Comparison of ENCODE assay signal across 10 mouse cellular contexts in genomic region chr19:21818021-21818725, GRCm38 (mm10). TPM values are rescaled to one million over a fixed set of nuclear protein-coding genes. Genes with fewer than 3 reads are reported as not detected.
DNase-seq lines count a peak whose midpoint lies in the region; ATAC-seq and TF ChIP-seq lines count a peak whose summit lies in the region.
"Had no signal": no experiment of that assay in that cellular context is flagged by ENCODE, and none has a peak within 500 bp of the region (broad histone marks: within the 10 kb centered on the region; RNA-seq: fewer than 3 reads in every experiment).

No protein-coding gene starts in this region.

- H3K9ac ChIP-seq in kidney, embryonic 15.5 days, result no peak overlapping the region
- no peak overlapping the region for H3K9ac ChIP-seq in hindbrain, postnatal 0 days (replicated peaks; ENCODE audit: low read length)

- no peak overlapping the region for H3K4me3 ChIP-seq in kidney, embryonic 15.5 days (replicated peaks)
- no peak overlapping the region for H3K4me3 ChIP-seq in hindbrain, postnatal 0 days (ENCODE audit: low read length)
- H3K4me3 ChIP-seq in thymus, adult 2 months (ENCODE audit: control insufficient read depth, insufficient read depth, low read length), result no peak overlapping the region

- TF ChIP-seq CTCF in hindbrain, postnatal 0 days (IDR thresholded peaks at IDR 0.05; ENCODE audit: low read depth), result no peak
- TF ChIP-seq CTCF in thymus, adult 2 months (IDR thresholded peaks at IDR 0.05; ENCODE audit: borderline replicate concordance, control insufficient read depth, extremely low read depth, insufficient read depth, low read length, poor library complexity), result no peak

- no peaks in the 10 kb centered on the region for H3K27me3 ChIP-seq in kidney, embryonic 15.5 days
- H3K27me3 ChIP-seq in hindbrain, postnatal 0 days (ENCODE audit: insufficient read depth, low read length), result no peaks in the 10 kb centered on the region
- H3K27me3 ChIP-seq in thymus, adult 2 months (ENCODE audit: control insufficient read depth, insufficient read depth, low read length), result no peaks in the 10 kb centered on the region

- no peaks in the 10 kb centered on the region for H3K9me3 ChIP-seq in kidney, embryonic 15.5 days (replicated peaks)
- H3K9me3 ChIP-seq in hindbrain, postnatal 0 days (ENCODE audit: low read length), result no peaks in the 10 kb centered on the region

- 0 out of 2 replicates have a peak overlapping the region, but pooled peaks have one; percentile 27 for H3K27ac ChIP-seq in kidney, embryonic 15.5 days
- H3K27ac ChIP-seq in hindbrain, postnatal 0 days, result no peak overlapping the region
- H3K27ac ChIP-seq in thymus, adult 2 months (ENCODE audit: control insufficient read depth, insufficient read depth, low read length), result no peak overlapping the region

- no peak for DNase-seq in kidney, adult 8-10 months
- peak; percentile 24 to 26 for DNase-seq in B cell, adult 2 months
- peak; percentile 60 for DNase-seq in induced T-regulatory cell, adult 2 months (ENCODE audit: low read depth)
- no peak for DNase-seq in left cerebral cortex, postnatal 4 days
- DNase-seq in hindbrain, postnatal 0 days (ENCODE audit: low spot score), result no peak
- no peak for DNase-seq in thymus, adult 2 months
- DNase-seq: adrenal gland, adult 8-10 months; cerebellum, adult 18-20 months had no signal

- H3K4me2 ChIP-seq in kidney, embryonic 15.5 days, result no peak overlapping the region
- H3K4me2 ChIP-seq in hindbrain, postnatal 0 days (ENCODE audit: low read depth, low read length), result no peak overlapping the region

- no peaks in the 10 kb centered on the region for H3K4me1 ChIP-seq in kidney, embryonic 15.5 days
- H3K4me1 ChIP-seq in hindbrain, postnatal 0 days (ENCODE audit: insufficient read depth, low read length), result no peaks in the 10 kb centered on the region
- no peaks in the 10 kb centered on the region for H3K4me1 ChIP-seq in thymus, adult 2 months (replicated peaks; ENCODE audit: control insufficient read depth, insufficient read depth, low read length)

- 73% methylated on average over 14 of the region's 14 CpGs for WGBS in kidney, embryonic 15.5 days
- 91% methylated on average over 14 of the region's 14 CpGs for WGBS in hindbrain, postnatal 0 days
- WGBS in thymus, adult 2 months, result 77% methylated on average over 14 of the region's 14 CpGs

- intact Hi-C loops in left cerebral cortex, postnatal 4 days (cut with DNase I), result no loop called here

- no peak for TF ChIP-seq POLR2A in thymus, adult 2 months (IDR thresholded peaks at IDR 0.05; ENCODE audit: control insufficient read depth, extremely low read depth, insufficient read depth, low read length, poor library complexity)

- no peak for ATAC-seq in kidney, embryonic 15.5 days (replicated peaks; ENCODE audit: low FRiP score)
- ATAC-seq in activated CD4-positive, CD25-positive, alpha-beta regulatory T cell, adult 4 months, result peak; percentile 46
- ATAC-seq in hindbrain, postnatal 0 days, result no peak

- H3K36me3 ChIP-seq in kidney, embryonic 15.5 days, result peaks cover 67% of the 10 kb centered on the region
- H3K36me3 ChIP-seq in hindbrain, postnatal 0 days (ENCODE audit: insufficient read depth, low read length), result peaks cover 38% of the 10 kb centered on the region
- no peaks in the 10 kb centered on the region for H3K36me3 ChIP-seq in thymus, adult 2 months (ENCODE audit: control insufficient read depth, insufficient read depth, low read length)

RNA-seq across cellular contexts. Expression of gene Cemip2, which starts 40.0 kb away (rescaled TPM):
- polyA plus RNA-seq in kidney, embryonic 15.5 days (2015; fragmentation: Nextera tagmentation; extraction: Ambion mirVana), result 23.8 and 24.5 TPM in 2 replicates
- polyA plus RNA-seq in activated CD4-positive, CD25-positive, alpha-beta regulatory T cell, adult 4 months (2017; shearing (Covaris generic)), result 1 to 10 TPM; 6.3 to 7.2 TPM
- 10 to 100 TPM; 27.9 to 28.3 TPM for total RNA-seq in left cerebral cortex, postnatal 4 days (2021)
- total RNA-seq in hindbrain, postnatal 0 days (2014; rRNA removed), result 25.1 and 26.2 TPM in 2 replicates
- polyA plus RNA-seq in hindbrain, postnatal 0 days (2015; fragmentation: Nextera tagmentation; extraction: Ambion mirVana), result 11.7 TPM in 2 replicates
- 3.1 TPM in 2 replicates for polyA plus RNA-seq in thymus, adult 2 months (2012; rRNA removed)

Comparison
In these comparisons a context has a peak if more than half of its experiments do, and no peak if none do; other contexts are left out.
1. DNase-seq: peak in B cell, adult 2 months (2 of 2) and induced T-regulatory cell, adult 2 months (single experiment); none in kidney, adult 8-10 months (0 of 2), left cerebral cortex, postnatal 4 days (single experiment), hindbrain, postnatal 0 days (single experiment) and thymus, adult 2 months (single experiment).